Mouse (Mus musculus): ENCODE results near the gene Pdcd2. TPM values are rescaled to one million over a fixed set of nuclear protein-coding genes. Genes with fewer than 3 reads are reported as not detected.

The Pdcd2 gene
- polyA plus RNA-seq, 1 experiment, result 21.9 TPM

GRCm38 (mm10) chr17:15540309-15540708 is 13.2 kb upstream of the Pdcd2 start:
- TF ChIP-seq POLR2A (IDR thresholded peaks at IDR 0.05; ENCODE audit: borderline replicate concordance, low read depth, low read length) (no peak), CTCF (IDR thresholded peaks at IDR 0.05; ENCODE audit: low read depth, low read length) (no peak)
- H3K4me3 ChIP-seq (ENCODE audit: insufficient read depth, low read length), result no peak overlapping the region

GRCm38 (mm10) chr17:15536457-15536904 is 9.4 kb upstream of the Pdcd2 start:
- H3K4me3 ChIP-seq (ENCODE audit: insufficient read depth, low read length), result peak overlapping the region; percentile 50
- peaks cover 7% of the 10 kb centered on the region for H3K4me1 ChIP-seq (ENCODE audit: control insufficient read depth, insufficient read depth, low read length)
- H3K27ac ChIP-seq (ENCODE audit: insufficient read depth, low read depth, low read length), result no peak overlapping the region
- TF ChIP-seq POLR2A (IDR thresholded peaks at IDR 0.05; ENCODE audit: borderline replicate concordance, low read depth, low read length) (no peak), CTCF (IDR thresholded peaks at IDR 0.05; ENCODE audit: low read depth, low read length) (no peak)

More at GRCm38 (mm10) chr17:15540309-15540708, 13.2 kb upstream of the Pdcd2 start:
- Histone ChIP-seq H3K4me1 (ENCODE audit: control insufficient read depth, insufficient read depth, low read length) (peaks cover 4% of the 10 kb centered on the region), H3K27ac (ENCODE audit: insufficient read depth, low read depth, low read length) (no peak overlapping the region)

GRCm38 (mm10) chr17:15535943-15536342 is 8.8 kb upstream of the Pdcd2 start:
- Histone ChIP-seq H3K27ac (ENCODE audit: insufficient read depth, low read depth, low read length) (no peak overlapping the region), H3K4me3 (ENCODE audit: insufficient read depth, low read length) (peak overlapping the region; percentile 50), H3K4me1 (ENCODE audit: control insufficient read depth, insufficient read depth, low read length) (peaks cover 7% of the 10 kb centered on the region)
- TF ChIP-seq CTCF (IDR thresholded peaks at IDR 0.05; ENCODE audit: low read depth, low read length), result no peak

- H3K27ac ChIP-seq (ENCODE audit: insufficient read depth, low read depth, low read length), result no peak overlapping the region
- H3K4me1 ChIP-seq (ENCODE audit: control insufficient read depth, insufficient read depth, low read length), result peaks cover 7% of the 10 kb centered on the region
- no peak for TF ChIP-seq POLR2A (IDR thresholded peaks at IDR 0.05; ENCODE audit: borderline replicate concordance, low read depth, low read length)
- TF ChIP-seq CTCF (IDR thresholded peaks at IDR 0.05; ENCODE audit: low read depth, low read length), result no peak
- H3K4me3 ChIP-seq (ENCODE audit: insufficient read depth, low read length), result peak overlapping the region; percentile 50
These were observed 8.2 kb upstream of the Pdcd2 start for GRCm38 (mm10) chr17:15535162-15535800.

GRCm38 (mm10) chr17:15530141-15530540 is 3.0 kb upstream of the Pdcd2 start:
- Histone ChIP-seq H3K4me3 (ENCODE audit: insufficient read depth, low read length) (no peak overlapping the region), H3K27ac (ENCODE audit: insufficient read depth, low read depth, low read length) (no peak overlapping the region), H3K4me1 (ENCODE audit: control insufficient read depth, insufficient read depth, low read length) (peaks cover 14% of the 10 kb centered on the region)
- TF ChIP-seq CTCF (IDR thresholded peaks at IDR 0.05; ENCODE audit: low read depth, low read length) (peak; percentile 39; the same call in 1 of the 2 replicates), POLR2A (IDR thresholded peaks at IDR 0.05; ENCODE audit: borderline replicate concordance, low read depth, low read length) (no peak)

GRCm38 (mm10) chr17:15528887-15529286 is 1.8 kb upstream of the Pdcd2 start:
- no peak overlapping the region for H3K27ac ChIP-seq (ENCODE audit: insufficient read depth, low read depth, low read length)
- H3K4me1 ChIP-seq (ENCODE audit: control insufficient read depth, insufficient read depth, low read length), result peaks cover 20% of the 10 kb centered on the region
- TF ChIP-seq POLR2A (IDR thresholded peaks at IDR 0.05; ENCODE audit: borderline replicate concordance, low read depth, low read length) (no peak), CTCF (IDR thresholded peaks at IDR 0.05; ENCODE audit: low read depth, low read length) (no peak)
- H3K4me3 ChIP-seq (ENCODE audit: insufficient read depth, low read length), result no peak overlapping the region

- H3K27ac ChIP-seq (ENCODE audit: insufficient read depth, low read depth, low read length), result peak overlapping the region; percentile 72; the same call in 1 of the 2 replicates
- H3K4me1 ChIP-seq (ENCODE audit: control insufficient read depth, insufficient read depth, low read length), result peaks cover 20% of the 10 kb centered on the region
These were observed 673 bp upstream of the Pdcd2 start for GRCm38 (mm10) chr17:15527811-15528136.

GRCm38 (mm10) chr17:15526304-15526703 is 797 bp downstream of the Pdcd2 start:
- H3K4me1 ChIP-seq (ENCODE audit: control insufficient read depth, insufficient read depth, low read length), result peaks cover 20% of the 10 kb centered on the region
- H3K27ac ChIP-seq (ENCODE audit: insufficient read depth, low read depth, low read length), result peak overlapping the region; percentile 52; the same call in 1 of the 2 replicates
- peak overlapping the region; percentile 95 for H3K4me3 ChIP-seq (ENCODE audit: insufficient read depth, low read length)
- TF ChIP-seq POLR2A (IDR thresholded peaks at IDR 0.05; ENCODE audit: borderline replicate concordance, low read depth, low read length), result no peak
- TF ChIP-seq CTCF (IDR thresholded peaks at IDR 0.05; ENCODE audit: low read depth, low read length), result no peak

More at GRCm38 (mm10) chr17:15527811-15528136, 673 bp upstream of the Pdcd2 start:
- no peak for TF ChIP-seq CTCF (IDR thresholded peaks at IDR 0.05; ENCODE audit: low read depth, low read length)
- no peak for TF ChIP-seq POLR2A (IDR thresholded peaks at IDR 0.05; ENCODE audit: borderline replicate concordance, low read depth, low read length)
- peak overlapping the region; percentile 95 for H3K4me3 ChIP-seq (ENCODE audit: insufficient read depth, low read length)

- TF ChIP-seq POLR2A (IDR thresholded peaks at IDR 0.05; ENCODE audit: borderline replicate concordance, low read depth, low read length), result no peak
- TF ChIP-seq CTCF (IDR thresholded peaks at IDR 0.05; ENCODE audit: low read depth, low read length), result no peak
- no peak overlapping the region for H3K4me3 ChIP-seq (ENCODE audit: insufficient read depth, low read length)
- H3K4me1 ChIP-seq (ENCODE audit: control insufficient read depth, insufficient read depth, low read length), result no peaks in the 10 kb centered on the region
- H3K27ac ChIP-seq (ENCODE audit: insufficient read depth, low read depth, low read length), result no peak overlapping the region
These were observed 8.3 kb downstream of the Pdcd2 start for GRCm38 (mm10) chr17:15518766-15519165.

GRCm38 (mm10) chr17:15518186-15518585 is 8.9 kb downstream of the Pdcd2 start:
- H3K27ac ChIP-seq (ENCODE audit: insufficient read depth, low read depth, low read length), result no peak overlapping the region
- TF ChIP-seq POLR2A (IDR thresholded peaks at IDR 0.05; ENCODE audit: borderline replicate concordance, low read depth, low read length) (no peak), CTCF (IDR thresholded peaks at IDR 0.05; ENCODE audit: low read depth, low read length) (no peak)

More at GRCm38 (mm10) chr17:15518186-15518585, 8.9 kb downstream of the Pdcd2 start:
- Histone ChIP-seq H3K4me1 (ENCODE audit: control insufficient read depth, insufficient read depth, low read length) (no peaks in the 10 kb centered on the region), H3K4me3 (ENCODE audit: insufficient read depth, low read length) (no peak overlapping the region)

Measured in bone marrow macrophage, adult 2 months (primary cell).